Mouse (Mus musculus): ENCODE data around the gene Olfr726. TPM values are rescaled to one million over a fixed set of nuclear protein-coding genes. Genes with fewer than 3 reads are reported as not detected.

Gene Olfr726
- not detected for total RNA-seq (2021)
- long read RNA-seq, experiment 1 = 0 reads
- long read RNA-seq, experiment 2 = 0 reads

DNA sequence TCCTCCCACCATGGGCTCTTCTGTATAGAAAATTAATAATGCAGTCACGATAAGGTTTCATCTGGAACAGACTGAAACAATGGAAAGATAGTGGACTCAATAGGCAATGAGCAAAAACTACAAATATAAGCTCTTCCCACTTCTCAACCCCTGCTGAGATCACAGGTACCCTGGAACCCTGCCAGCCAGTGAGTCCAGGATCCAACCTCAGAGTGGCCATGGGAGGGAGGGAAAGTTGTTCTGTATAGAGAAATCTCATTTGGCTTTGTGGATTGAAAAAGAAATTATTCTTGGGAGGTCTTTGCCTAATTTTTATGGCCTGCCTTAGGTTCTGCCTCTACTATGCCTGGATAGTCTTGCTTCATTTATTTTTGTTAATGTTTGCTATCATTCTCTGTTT lies at the start of gene Olfr726:
TSS of gene Olfr726 (minus strand) at position 101 of the 400 bp plus-strand sequence.
- DNase-seq (ENCODE audit: low spot score in 2 of 2) = no peak

DNA sequence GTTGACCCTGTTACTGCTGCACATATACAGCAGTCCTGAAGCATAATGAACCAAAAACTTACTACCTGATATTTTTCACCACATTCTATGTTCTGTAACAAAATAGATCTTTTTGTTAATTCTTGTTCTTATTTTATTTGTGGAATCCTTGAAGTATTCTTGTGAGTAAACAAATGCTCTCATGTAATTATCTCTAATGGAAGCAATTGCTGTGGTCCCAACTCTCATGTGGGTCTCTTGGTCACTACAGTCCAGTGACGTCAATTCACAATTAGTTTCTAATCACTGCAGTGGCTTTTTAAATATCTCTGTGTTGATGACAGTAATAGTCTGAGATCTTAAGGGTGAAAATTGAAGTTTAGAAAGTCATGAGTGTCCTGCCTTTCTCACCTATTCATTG lies 32.1 kb upstream of the Olfr726 start, which contains the start of gene Olfr727:
TSS of gene Olfr727 (plus strand) at position 301 of the 400 bp plus-strand sequence.
- no peak for DNase-seq (ENCODE audit: low spot score in 2 of 2)

DNA sequence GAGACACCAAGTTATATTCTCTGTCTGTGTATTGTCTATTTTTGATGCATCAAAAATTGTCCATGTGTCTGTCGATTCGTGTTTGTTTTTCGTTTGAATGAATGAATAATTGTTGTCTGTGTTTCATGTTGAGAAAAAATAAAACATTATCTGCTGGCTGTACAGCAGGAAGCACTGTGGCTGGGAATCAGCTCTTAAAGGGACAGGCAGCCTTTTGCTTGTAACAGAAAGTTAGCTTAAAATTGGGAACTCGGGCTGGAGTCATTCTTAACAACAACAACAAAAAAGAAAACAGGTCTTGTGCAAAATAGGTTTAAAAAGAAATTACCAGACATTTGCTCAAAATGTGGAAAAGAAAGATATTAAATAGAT lies 28.0 kb downstream of the Olfr726 start:
- DNase-seq (ENCODE audit: low spot score in 2 of 2) = no peak

GRCm38 (mm10) chr14:50061955-50062732 lies 28.6 kb downstream of the Olfr726 start:
- peak in 1 of 2 experiments; percentile 22 for DNase-seq (ENCODE audit: low spot score in 2 of 2)

DNA sequence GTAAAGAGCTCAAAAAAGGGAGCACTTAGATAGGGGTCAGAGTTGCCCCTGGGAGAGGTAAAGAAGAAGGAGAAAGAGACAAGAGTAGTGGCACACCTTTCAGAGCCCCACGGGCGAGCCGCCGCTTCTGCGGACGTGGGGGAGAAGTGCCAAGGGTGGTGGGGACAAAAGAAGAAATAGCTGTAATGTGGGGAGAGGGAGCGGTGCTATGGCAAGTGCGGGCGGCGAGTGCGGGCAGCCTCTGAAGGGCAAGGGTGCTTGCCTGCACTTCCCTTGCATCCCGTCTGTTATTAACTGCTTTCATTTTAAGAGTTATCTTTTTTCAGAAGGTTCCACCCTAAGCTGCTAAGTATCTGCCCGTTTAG lies 29.2 kb downstream of the Olfr726 start:
- DNase-seq (ENCODE audit: low spot score in 2 of 2) = no peak

- no peak for DNase-seq (ENCODE audit: low spot score in 2 of 2)
Observed at GRCm38 (mm10) chr14:50061179-50061578, 29.6 kb downstream of the Olfr726 start.

- DNase-seq (ENCODE audit: low spot score in 2 of 2) = no peak
Observed at GRCm38 (mm10) chr14:50040275-50040674, 50.5 kb downstream of the Olfr726 start, which contains the start of gene Olfr725. Olfr725 (minus strand) TSS chr14:50040375.

Other genes with a start within 250 kb of the Olfr726 start
- not detected for gene Olfr722, start 189.0 kb downstream of the Olfr726 start, total RNA-seq (2021)
- gene Olfr723, start 159.2 kb downstream of the Olfr726 start, total RNA-seq (2021) = not detected
- not detected for gene Olfr724, start 127.7 kb downstream of the Olfr726 start, total RNA-seq (2021)
- gene Olfr725, start 50.6 kb downstream of the Olfr726 start, total RNA-seq (2021) = not detected
- gene Olfr727, start 32.2 kb upstream of the Olfr726 start, total RNA-seq (2021) = not detected
- not detected for gene Olfr728, start 51.7 kb upstream of the Olfr726 start, total RNA-seq (2021)
- gene Olfr729, start 62.0 kb upstream of the Olfr726 start, total RNA-seq (2021) = not detected
- not detected for gene Olfr730, start 97.2 kb upstream of the Olfr726 start, total RNA-seq (2021)
- not detected for gene Olfr731, start 150.9 kb upstream of the Olfr726 start, total RNA-seq (2021)
- not detected for gene Olfr732, start 193.3 kb upstream of the Olfr726 start, total RNA-seq (2021)
- not detected for gene Olfr733, start 210.6 kb upstream of the Olfr726 start, total RNA-seq (2021)
- gene Olfr734, start 235.8 kb upstream of the Olfr726 start, total RNA-seq (2021) = not detected

Data from adrenal gland, postnatal 4 days (tissue).